Mouse (Mus musculus): Measurements from ENCODE around the gene Dlat.
"Not testable (repeated sequence)": the region's sequence is repeated elsewhere in the genome, so short reads cannot be mapped to it uniquely, and the experiment has no call there.

Gene Dlat

DNA sequence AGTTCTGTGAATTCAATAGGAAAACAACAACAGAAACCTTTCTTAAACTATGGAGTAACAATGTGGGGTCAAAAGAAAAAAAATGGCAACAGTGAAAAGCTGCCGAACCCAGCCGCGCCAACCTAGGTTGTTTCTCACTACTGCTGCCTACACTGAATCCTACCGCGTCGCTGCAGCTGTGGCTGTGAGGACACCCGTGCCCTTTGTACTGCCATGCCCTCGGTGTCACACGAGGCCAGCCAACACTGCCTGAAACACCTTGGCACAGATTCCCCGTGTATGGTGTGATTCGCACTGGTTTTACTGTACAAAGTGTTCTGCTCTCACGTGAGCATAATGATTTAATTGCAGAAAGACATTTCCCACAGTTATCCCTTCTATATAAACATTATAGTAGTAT, 851 bp upstream of the Dlat start:
- DNase-seq (ENCODE audit: low read depth), result no peak

- DNase-seq (ENCODE audit: low read depth), result peak; percentile 24
These were observed 615 bp downstream of the Dlat start for GRCm38 (mm10) chr9:50658941-50659388.

- DNase-seq (ENCODE audit: low read depth), result peak; percentile 52
These were observed 1.2 kb downstream of the Dlat start for GRCm38 (mm10) chr9:50658391-50658790.

DNA sequence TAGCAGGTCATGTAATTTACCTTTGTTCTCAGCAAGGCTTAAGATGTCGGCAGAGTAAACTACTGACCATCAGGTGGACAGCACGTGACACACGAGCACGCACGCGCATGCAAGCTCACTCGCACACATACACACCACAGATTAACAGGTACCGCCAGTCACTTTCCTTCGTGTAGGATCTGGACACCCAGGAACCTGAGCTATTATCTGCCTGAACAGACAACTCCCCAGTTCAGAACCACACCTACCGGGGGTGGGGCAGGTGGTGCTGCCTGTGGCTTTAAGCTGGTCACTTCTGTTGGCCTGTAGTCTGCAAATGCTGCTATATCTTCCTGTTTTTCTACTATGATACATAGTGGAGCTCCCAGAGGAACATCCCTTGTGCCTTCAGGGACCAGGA, 9.1 kb downstream of the Dlat start:
- DNase-seq (ENCODE audit: low read depth), result no peak

DNA sequence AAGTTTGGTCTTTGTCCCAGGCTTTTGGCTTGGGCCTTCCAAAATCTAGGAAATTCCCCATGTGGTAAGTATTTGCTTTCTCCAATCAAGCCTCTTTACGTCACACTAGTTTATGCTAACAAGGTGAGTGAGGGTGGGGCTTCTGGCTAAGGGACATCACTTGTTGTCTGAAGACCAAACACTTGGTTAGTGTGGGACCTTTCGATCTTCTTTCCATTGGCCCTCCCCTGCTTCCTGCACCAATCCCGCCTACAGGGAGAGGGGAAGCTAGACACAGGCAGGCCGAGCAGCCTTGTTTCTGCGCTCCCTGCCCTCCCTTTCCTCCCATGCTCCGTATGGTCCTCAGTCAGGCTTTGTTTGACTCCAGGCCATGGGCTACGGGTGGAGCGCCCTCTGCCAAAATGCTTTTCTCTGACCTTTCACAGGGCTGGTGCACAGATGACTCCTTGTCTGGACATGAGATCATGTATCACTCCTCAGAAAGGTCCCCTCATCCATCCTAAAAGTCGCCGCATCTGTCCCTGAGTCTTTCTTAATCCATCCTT, 12.7 kb downstream of the Dlat start:
- DNase-seq (ENCODE audit: low read depth), result no peak

- DNase-seq (ENCODE audit: low read depth), result no peak
These were observed 25.3 kb downstream of the Dlat start for GRCm38 (mm10) chr9:50634270-50634669.

DNA sequence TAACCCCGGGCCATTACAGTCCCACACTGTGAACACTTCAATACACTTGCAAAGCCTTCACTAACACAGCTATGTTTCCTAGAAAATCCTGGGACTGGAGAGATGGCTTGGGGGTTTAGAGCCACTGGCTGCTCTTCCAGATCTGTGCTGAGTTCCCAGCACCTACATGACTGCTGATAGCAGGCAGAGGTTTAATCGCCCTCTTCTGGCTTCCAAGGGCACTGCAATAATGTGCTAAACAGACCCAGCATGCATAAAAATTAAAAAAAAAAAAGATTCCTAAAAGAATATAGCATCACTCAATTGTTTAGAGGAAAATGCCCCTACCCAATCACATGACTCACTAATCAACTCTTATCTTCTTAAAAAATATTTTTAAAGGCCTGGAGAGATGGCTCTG, 26.5 kb downstream of the Dlat start:
- peak; percentile 56 for DNase-seq (ENCODE audit: low read depth)

DNA sequence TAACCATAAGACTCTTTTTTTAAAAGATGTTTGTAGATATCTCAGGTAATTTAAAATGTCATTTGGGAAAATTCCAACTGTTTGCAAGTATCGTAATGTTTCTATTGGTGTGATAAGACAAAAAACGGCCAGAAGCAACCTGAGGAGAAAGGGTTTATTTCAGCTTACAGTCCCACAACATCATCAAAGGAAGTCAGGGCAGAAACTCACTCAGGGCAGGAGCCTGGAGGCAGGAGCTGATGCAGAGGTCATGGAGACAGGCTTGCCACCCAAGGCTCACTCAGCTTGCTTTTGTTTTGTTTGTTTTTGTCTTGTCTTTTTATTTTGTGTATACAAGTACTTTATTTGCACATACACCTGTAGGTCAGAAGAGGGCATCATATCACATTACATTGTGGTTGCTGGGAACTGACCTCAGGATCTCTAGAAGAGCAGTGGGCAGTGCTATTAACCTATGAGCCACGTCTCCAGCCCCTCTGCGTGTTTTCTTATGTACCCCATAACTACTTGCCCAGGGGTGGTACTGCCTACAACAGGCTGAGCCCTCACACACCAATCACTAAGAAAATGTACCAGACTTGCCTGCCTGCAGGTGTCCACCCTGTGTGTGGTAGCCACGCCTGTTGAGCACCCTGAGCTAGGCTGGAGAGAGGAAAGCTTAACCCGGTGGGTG, 27.4 kb downstream of the Dlat start:
- peak; percentile 32 for DNase-seq (ENCODE audit: low read depth)

DNA sequence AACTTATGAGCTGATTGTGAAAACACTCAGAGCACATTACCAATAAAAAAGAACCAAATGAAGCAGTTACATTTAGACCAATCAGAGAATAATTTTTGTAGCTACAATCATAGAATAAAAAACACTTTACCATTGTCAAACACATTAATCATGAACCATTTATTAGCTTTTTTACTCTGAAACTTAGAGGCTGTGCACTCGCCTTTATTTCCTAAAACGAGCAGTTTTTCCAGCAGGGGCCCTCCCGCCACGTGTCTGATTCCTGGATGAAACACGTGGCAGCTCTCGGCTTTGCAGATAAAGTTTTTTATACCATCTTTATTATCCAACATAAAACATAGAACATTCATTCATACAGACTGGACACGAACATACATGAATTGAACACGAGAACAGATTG, 28.7 kb downstream of the Dlat start:
- not testable (repeated sequence) for DNase-seq (ENCODE audit: low read depth)

- DNase-seq (ENCODE audit: low read depth), result no peak
These were observed 41.7 kb downstream of the Dlat start for GRCm38 (mm10) chr9:50617794-50618330.

GRCm38 (mm10) chr9:50616766-50617603, 42.6 kb downstream of the Dlat start, which contains the start of the genes Pih1d2 and Nkapd1:
Gene Pih1d2, plus strand, starts transcription at chr9:50617321.
Gene Nkapd1, minus strand, starts transcription at chr9:50617464.
- peak; percentile 95 for DNase-seq (ENCODE audit: low read depth)

- DNase-seq (ENCODE audit: low read depth), result no peak
These were observed 43.4 kb downstream of the Dlat start for GRCm38 (mm10) chr9:50616161-50616560.

DNA sequence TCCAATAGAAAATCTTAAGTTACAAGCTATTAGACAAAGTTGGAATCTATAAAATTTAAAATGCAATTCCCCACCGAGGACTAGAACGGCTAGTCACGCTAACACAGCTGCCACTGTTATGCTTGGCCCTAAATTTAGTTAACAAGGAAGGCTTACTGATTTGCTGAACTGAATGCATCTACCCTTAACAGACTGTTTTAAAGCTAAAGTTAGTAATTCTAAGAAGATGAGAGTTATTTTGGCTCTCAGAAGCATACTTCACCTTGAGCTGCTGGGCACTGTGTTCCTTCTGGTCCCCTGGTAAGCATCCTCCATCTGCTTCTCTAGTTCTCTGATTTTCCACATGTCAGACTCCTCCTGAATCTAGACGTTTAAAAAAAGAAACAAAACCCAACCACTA, 47.5 kb downstream of the Dlat start:
- DNase-seq (ENCODE audit: low read depth), result no peak

- DNase-seq (ENCODE audit: low read depth), result peak; percentile 43
These were observed 55.2 kb downstream of the Dlat start for GRCm38 (mm10) chr9:50604338-50604737.

GRCm38 (mm10) chr9:50603998-50604324, 55.6 kb downstream of the Dlat start:
- DNase-seq (ENCODE audit: low read depth), result no peak

DNA sequence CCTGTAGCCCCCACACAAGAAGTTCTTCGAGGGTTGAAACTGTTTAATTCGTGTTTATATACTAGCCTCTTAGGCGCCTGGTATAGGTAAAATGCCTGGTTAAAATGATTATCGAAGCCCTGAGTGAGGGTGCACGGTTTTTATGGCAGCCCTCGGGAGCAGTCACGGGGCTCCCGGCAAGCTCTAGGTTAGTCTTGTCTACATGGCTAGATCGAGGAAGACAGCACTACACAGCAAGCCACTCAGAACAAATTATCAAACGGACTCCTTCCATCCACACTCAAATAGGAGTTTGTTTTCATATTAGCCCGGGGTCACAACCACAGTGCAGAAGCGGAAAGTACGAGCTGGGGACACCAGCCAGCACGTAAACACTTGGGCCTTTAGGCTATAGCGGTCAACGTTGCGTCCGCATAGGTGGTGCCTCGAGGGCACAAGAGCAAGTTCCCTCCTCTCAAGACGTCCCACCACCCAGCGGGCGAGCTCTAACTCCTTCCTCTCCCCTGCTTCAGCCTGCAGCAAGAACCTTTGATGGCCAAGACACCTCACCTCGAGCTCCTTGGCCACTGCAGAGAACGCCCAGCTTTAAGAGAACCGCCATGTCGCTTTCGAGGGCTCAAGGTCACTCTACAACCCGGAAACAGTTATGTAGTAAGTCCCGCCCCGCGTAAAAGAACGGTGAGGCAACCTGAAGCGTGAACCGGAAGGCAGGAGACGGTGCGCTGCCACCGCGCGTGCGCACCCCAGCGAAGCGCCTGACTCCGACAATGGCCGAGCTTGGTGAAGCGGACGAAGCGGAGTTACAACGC, 56.2 kb downstream of the Dlat start, which contains the start of the genes Sdhd and Timm8b:
Gene Sdhd (minus strand): TSS at position 624 of the 809 bp plus-strand sequence.
Gene Timm8b (plus strand): TSS at position 722 of the 809 bp plus-strand sequence.
- DNase-seq (ENCODE audit: low read depth), result peak; percentile 97

GRCm38 (mm10) chr9:50602055-50602845, 57.3 kb downstream of the Dlat start:
- no peak for DNase-seq (ENCODE audit: low read depth)

- DNase-seq (ENCODE audit: low read depth), result no peak
These were observed 58.0 kb downstream of the Dlat start for GRCm38 (mm10) chr9:50601536-50601935.

DNA sequence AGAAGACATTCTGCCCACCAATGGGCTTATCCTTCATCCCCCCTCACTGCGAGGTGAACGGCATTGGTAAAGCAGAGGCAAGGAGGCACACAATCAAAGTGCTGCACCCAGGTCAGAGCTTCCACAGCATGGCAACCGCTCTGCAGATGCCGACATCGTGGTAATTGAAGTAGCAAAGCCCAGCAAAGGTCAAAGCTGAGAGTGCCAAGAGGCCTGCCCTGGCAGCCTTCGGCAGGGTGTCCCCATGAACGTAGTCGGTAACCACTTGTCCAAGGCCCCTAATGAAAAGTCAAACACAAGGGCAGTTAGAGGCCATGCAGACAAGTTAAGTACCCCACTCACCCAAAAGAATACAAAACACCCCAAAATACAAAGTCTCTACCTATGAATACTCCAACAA, 62.6 kb downstream of the Dlat start:
- no peak for DNase-seq (ENCODE audit: low read depth)

GRCm38 (mm10) chr9:50594794-50595417, 64.7 kb downstream of the Dlat start:
- DNase-seq (ENCODE audit: low read depth), result no peak
